Mouse (Mus musculus) kidney, adult 11 months (tissue): ENCODE results near the gene Gabrb1.
A peak's percentile ranks its signal among the peaks of the same experiment; 100 is the strongest.

Experiments used
- DNase-seq: peaks from one replicate; pipeline ENCODE4 v3.0.0; 2022

Gene Gabrb1

GRCm38 (mm10) chr5:71842241-71842640 lies 184.3 kb downstream of the Gabrb1 start:
- DNase-seq = no peak

- DNase-seq = no peak
Measured at GRCm38 (mm10) chr5:71898214-71898613, 240.3 kb downstream of the Gabrb1 start.

- DNase-seq = no peak
Measured at GRCm38 (mm10) chr5:71903399-71903798, 245.5 kb downstream of the Gabrb1 start.

GRCm38 (mm10) chr5:71914028-71914427 lies 256.1 kb downstream of the Gabrb1 start:
- DNase-seq = no peak

GRCm38 (mm10) chr5:71915711-71916110 lies 257.8 kb downstream of the Gabrb1 start:
- no peak for DNase-seq

- DNase-seq = no peak
Measured at GRCm38 (mm10) chr5:71917206-71917605, 259.3 kb downstream of the Gabrb1 start.

- no peak for DNase-seq
Measured at GRCm38 (mm10) chr5:71923636-71924035, 265.7 kb downstream of the Gabrb1 start.

- DNase-seq = no peak
Measured at GRCm38 (mm10) chr5:71926336-71926735, 268.4 kb downstream of the Gabrb1 start.

- no peak for DNase-seq
Measured at GRCm38 (mm10) chr5:71930036-71930435, 272.1 kb downstream of the Gabrb1 start.

GRCm38 (mm10) chr5:71951398-71951797 lies 293.5 kb downstream of the Gabrb1 start:
- no peak for DNase-seq

GRCm38 (mm10) chr5:71955070-71955685 lies 297.3 kb downstream of the Gabrb1 start:
- no peak for DNase-seq

- no peak for DNase-seq
Measured at GRCm38 (mm10) chr5:71964876-71965432, 307.0 kb downstream of the Gabrb1 start.

- no peak for DNase-seq
Measured at GRCm38 (mm10) chr5:71965529-71965928, 307.6 kb downstream of the Gabrb1 start.

GRCm38 (mm10) chr5:71970140-71970800 lies 312.4 kb downstream of the Gabrb1 start:
- no peak for DNase-seq

- DNase-seq = no peak
Measured at GRCm38 (mm10) chr5:71972831-71973230, 314.9 kb downstream of the Gabrb1 start.

GRCm38 (mm10) chr5:71976133-71976532 lies 318.2 kb downstream of the Gabrb1 start:
- DNase-seq = no peak

- no peak for DNase-seq
Measured at GRCm38 (mm10) chr5:71976571-71977061, 318.7 kb downstream of the Gabrb1 start.

- no peak for DNase-seq
Measured at GRCm38 (mm10) chr5:71986561-71986960, 328.6 kb downstream of the Gabrb1 start.

- no peak for DNase-seq
Measured at GRCm38 (mm10) chr5:71986983-71987398, 329.1 kb downstream of the Gabrb1 start.

- peak; percentile 3 for DNase-seq
Measured at GRCm38 (mm10) chr5:71999466-71999865, 341.6 kb downstream of the Gabrb1 start.

GRCm38 (mm10) chr5:72003811-72004435 lies 346.0 kb downstream of the Gabrb1 start:
- peak; percentile 50 for DNase-seq

- no peak for DNase-seq
Measured at GRCm38 (mm10) chr5:72036954-72037353, 379.0 kb downstream of the Gabrb1 start.
